Mouse (Mus musculus): ENCODE data around the gene Gm45753. TPM values are rescaled to one million over a fixed set of nuclear protein-coding genes. Genes with fewer than 3 reads are reported as not detected.

Gene Gm45753
- not detected in 2 replicates for polyA plus RNA-seq (2012; rRNA removed)

DNA sequence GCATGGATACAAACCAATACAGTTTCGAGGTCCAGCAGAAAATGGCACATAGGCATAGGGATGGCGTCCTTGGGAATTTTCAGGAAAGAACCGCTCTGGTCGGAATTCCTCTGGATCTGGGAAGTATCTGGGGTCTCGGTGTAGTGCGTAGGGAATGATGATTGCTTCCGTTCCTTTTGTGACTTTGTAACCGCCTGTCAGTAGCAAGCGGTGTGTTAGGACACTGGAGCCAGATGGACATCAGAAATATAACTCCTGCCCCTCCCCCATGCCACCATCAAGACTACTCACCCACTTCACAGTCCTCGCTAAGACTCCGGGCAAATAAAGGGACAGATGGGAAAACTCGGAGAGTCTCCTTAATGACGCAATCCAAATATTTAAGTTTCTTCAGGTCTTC is at the start of gene Gm45753:
TSS of gene Gm45753 (minus strand) at position 101 of the 400 bp plus-strand sequence.
- TF ChIP-seq POLR2A (IDR thresholded peaks at IDR 0.05; ENCODE audit: low read depth, low read length) (no peak), CTCF (IDR thresholded peaks at IDR 0.05; ENCODE audit: extremely low read depth, insufficient read depth, insufficient read length, insufficient replicate concordance) (no peak)
- 94% methylated on average over 13 of the region's 13 CpGs for WGBS
- Histone ChIP-seq H3K27ac (ENCODE audit: insufficient read depth, low read length) (no peak within 1 kb of the TSS), H3K36me3 (ENCODE audit: control insufficient read depth, insufficient read depth, low read length) (peaks cover 10% of the 10 kb centered on the region), H3K4me1 (ENCODE audit: control insufficient read depth, insufficient read depth, insufficient read length) (no peaks in the 10 kb centered on the region), H3K4me3 (ENCODE audit: extremely low read depth, insufficient read depth, insufficient read length) (no peak within 1 kb of the TSS), H3K27me3 (ENCODE audit: control insufficient read depth, insufficient read depth, low read length) (no peaks in the 10 kb centered on the region)
- DNase-seq (ENCODE audit: low read depth in 1 of 2, low spot score in 2 of 2) = no peak

DNA sequence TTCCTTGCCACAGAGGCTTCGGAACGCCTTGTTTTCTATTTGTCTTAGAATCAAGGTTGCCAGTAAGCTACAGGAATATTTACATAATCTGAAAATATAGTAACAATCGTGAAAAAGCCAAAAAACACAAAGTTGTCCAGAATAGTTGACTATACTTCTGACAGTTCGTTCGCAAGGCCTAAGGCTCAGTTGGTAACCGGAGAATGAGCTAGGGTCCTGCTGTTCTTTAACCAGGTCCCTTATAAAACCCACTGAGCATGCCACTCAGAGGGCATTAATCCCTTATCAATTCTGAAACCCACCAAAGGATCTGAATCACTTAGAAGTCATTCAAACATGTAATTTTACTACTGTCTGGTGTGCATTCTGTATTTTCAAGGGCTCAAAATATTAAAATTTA is 47.5 kb upstream of the Gm45753 start:
- no peak overlapping the region for H3K4me3 ChIP-seq (ENCODE audit: extremely low read depth, insufficient read depth, insufficient read length)
- no peak overlapping the region for H3K27ac ChIP-seq (ENCODE audit: insufficient read depth, low read length)
- H3K36me3 ChIP-seq (ENCODE audit: control insufficient read depth, insufficient read depth, low read length) = no peaks in the 10 kb centered on the region
- WGBS = 93% methylated on average over 6 of the region's 6 CpGs
- TF ChIP-seq CTCF (IDR thresholded peaks at IDR 0.05; ENCODE audit: extremely low read depth, insufficient read depth, insufficient read length, insufficient replicate concordance) (no peak), POLR2A (IDR thresholded peaks at IDR 0.05; ENCODE audit: low read depth, low read length) (no peak)
- no peaks in the 10 kb centered on the region; the same call in 1 of the 2 replicates for H3K27me3 ChIP-seq (ENCODE audit: control insufficient read depth, insufficient read depth, low read length)
- no peak for DNase-seq (ENCODE audit: low read depth in 1 of 2, low spot score in 2 of 2)
- no peaks in the 10 kb centered on the region for H3K4me1 ChIP-seq (ENCODE audit: control insufficient read depth, insufficient read depth, insufficient read length)

DNA sequence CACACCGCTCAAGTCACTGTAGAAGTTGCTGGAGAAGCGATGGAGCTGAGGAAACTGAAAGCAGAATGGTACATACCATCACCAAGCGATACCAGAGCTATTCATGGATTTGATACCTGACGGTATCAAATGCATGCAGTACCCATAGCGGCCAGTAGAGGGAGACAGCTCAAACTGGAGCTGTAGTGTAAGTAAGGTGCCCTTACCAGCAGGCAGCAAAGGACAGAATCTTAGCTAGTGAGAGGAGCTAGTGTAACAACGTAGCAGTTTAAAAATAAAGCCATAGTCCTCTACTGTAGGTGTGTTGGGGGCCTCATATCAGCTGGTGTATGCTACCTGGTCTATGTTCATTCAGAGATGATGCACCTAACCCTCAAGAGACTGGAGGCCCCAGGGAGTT is 36.8 kb upstream of the Gm45753 start:
- 11% methylated on average over 6 of the region's 6 CpGs for WGBS

GRCm38 (mm10) chr8:45344298-45344697 is 36.0 kb upstream of the Gm45753 start:
- WGBS = 88% methylated on average over 8 of the region's 8 CpGs
- DNase-seq (ENCODE audit: low read depth in 1 of 2, low spot score in 2 of 2) = no peak
- Histone ChIP-seq H3K36me3 (ENCODE audit: control insufficient read depth, insufficient read depth, low read length) (no peaks in the 10 kb centered on the region), H3K27me3 (ENCODE audit: control insufficient read depth, insufficient read depth, low read length) (no peaks in the 10 kb centered on the region), H3K4me1 (ENCODE audit: control insufficient read depth, insufficient read depth, insufficient read length) (no peaks in the 10 kb centered on the region), H3K27ac (ENCODE audit: insufficient read depth, low read length) (no peak overlapping the region), H3K4me3 (ENCODE audit: extremely low read depth, insufficient read depth, insufficient read length) (no peak overlapping the region)
- no peak for TF ChIP-seq POLR2A (IDR thresholded peaks at IDR 0.05; ENCODE audit: low read depth, low read length)
- no peak for TF ChIP-seq CTCF (IDR thresholded peaks at IDR 0.05; ENCODE audit: extremely low read depth, insufficient read depth, insufficient read length, insufficient replicate concordance)

More for the DNA sequence above, 36.8 kb upstream of the Gm45753 start:
- no peaks in the 10 kb centered on the region for H3K36me3 ChIP-seq (ENCODE audit: control insufficient read depth, insufficient read depth, low read length)
- H3K4me1 ChIP-seq (ENCODE audit: control insufficient read depth, insufficient read depth, insufficient read length) = no peaks in the 10 kb centered on the region
- H3K27ac ChIP-seq (ENCODE audit: insufficient read depth, low read length) = no peak overlapping the region
- peak; percentile 59; the same call in 1 of the 2 replicates for TF ChIP-seq CTCF (IDR thresholded peaks at IDR 0.05; ENCODE audit: extremely low read depth, insufficient read depth, insufficient read length, insufficient replicate concordance)
- no peak for TF ChIP-seq POLR2A (IDR thresholded peaks at IDR 0.05; ENCODE audit: low read depth, low read length)
- DNase-seq (ENCODE audit: low read depth in 1 of 2, low spot score in 2 of 2) = peak; percentile 44 to 57
- no peaks in the 10 kb centered on the region for H3K27me3 ChIP-seq (ENCODE audit: control insufficient read depth, insufficient read depth, low read length)
- H3K4me3 ChIP-seq (ENCODE audit: extremely low read depth, insufficient read depth, insufficient read length) = no peak overlapping the region

GRCm38 (mm10) chr8:45341630-45342628 is 33.7 kb upstream of the Gm45753 start:
- no peak overlapping the region for H3K27ac ChIP-seq (ENCODE audit: insufficient read depth, low read length)
- H3K27me3 ChIP-seq (ENCODE audit: control insufficient read depth, insufficient read depth, low read length) = no peaks in the 10 kb centered on the region
- no peaks in the 10 kb centered on the region for H3K4me1 ChIP-seq (ENCODE audit: control insufficient read depth, insufficient read depth, insufficient read length)
- WGBS = 90% methylated on average over 12 of the region's 12 CpGs
- no peak for DNase-seq (ENCODE audit: low read depth in 1 of 2, low spot score in 2 of 2)
- TF ChIP-seq POLR2A (IDR thresholded peaks at IDR 0.05; ENCODE audit: low read depth, low read length) = no peak
- no peak for TF ChIP-seq CTCF (IDR thresholded peaks at IDR 0.05; ENCODE audit: extremely low read depth, insufficient read depth, insufficient read length, insufficient replicate concordance)
- no peaks in the 10 kb centered on the region for H3K36me3 ChIP-seq (ENCODE audit: control insufficient read depth, insufficient read depth, low read length)
- H3K4me3 ChIP-seq (ENCODE audit: extremely low read depth, insufficient read depth, insufficient read length) = no peak overlapping the region

DNA sequence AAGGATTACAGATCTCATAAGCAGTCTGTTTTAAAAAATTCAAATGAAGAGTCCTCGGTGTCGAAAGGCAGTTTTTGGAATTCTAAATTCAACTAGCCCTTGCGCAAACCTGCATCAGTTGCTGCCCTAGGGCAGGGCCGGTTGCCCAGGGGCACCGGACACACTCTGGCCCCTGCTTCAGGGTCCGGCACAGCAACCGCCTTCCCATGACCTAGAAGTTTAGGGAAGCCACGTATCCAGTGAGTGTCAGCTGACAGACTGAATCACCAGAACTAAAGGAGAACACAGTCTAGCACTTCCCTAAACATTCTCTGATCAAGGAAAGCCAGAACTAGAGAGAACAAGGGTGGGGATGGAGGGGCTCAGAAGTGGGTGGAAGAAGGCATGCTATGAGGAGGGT is 25.2 kb upstream of the Gm45753 start:
- Histone ChIP-seq H3K4me3 (ENCODE audit: extremely low read depth, insufficient read depth, insufficient read length) (peak overlapping the region; percentile 85), H3K27ac (ENCODE audit: insufficient read depth, low read length) (peak overlapping the region; percentile 43; the same call in 1 of the 2 replicates), H3K36me3 (ENCODE audit: control insufficient read depth, insufficient read depth, low read length) (no peaks in the 10 kb centered on the region), H3K4me1 (ENCODE audit: control insufficient read depth, insufficient read depth, insufficient read length) (peaks cover 8% of the 10 kb centered on the region), H3K27me3 (ENCODE audit: control insufficient read depth, insufficient read depth, low read length) (no peaks in the 10 kb centered on the region)
- peak in 1 of 2 experiments; percentile 9 for DNase-seq (ENCODE audit: low read depth in 1 of 2, low spot score in 2 of 2)
- WGBS = 6% methylated on average over 8 of the region's 8 CpGs
- TF ChIP-seq POLR2A (IDR thresholded peaks at IDR 0.05; ENCODE audit: low read depth, low read length) (no peak), CTCF (IDR thresholded peaks at IDR 0.05; ENCODE audit: extremely low read depth, insufficient read depth, insufficient read length, insufficient replicate concordance) (no peak)

Data from spleen, adult 2 months (tissue).